ENCODE assay signal across 21 mouse cellular contexts in the genomic region with DNA sequence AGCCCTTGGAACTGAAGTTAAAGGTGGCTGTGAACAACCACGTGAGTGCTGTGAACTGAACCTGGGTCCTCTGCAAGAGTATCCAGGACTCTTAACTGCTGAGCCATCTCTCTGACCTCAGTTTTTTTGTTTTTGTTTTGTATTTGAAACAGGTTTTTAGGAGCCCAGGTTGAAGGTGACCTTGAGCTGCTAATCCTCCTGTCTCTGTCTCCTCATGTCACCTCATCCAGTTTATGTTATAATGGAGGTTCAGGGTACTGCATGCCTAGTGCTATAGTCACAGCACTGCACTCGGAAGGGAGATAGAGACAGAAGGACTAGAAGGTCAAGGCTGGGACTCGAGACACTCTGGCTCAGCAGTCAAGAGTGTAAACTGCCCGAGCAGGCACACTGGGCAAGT. TPM values are rescaled to one million over a fixed set of nuclear protein-coding genes. Genes with fewer than 3 reads are reported as not detected.
DNase-seq lines count a peak whose midpoint lies in the region.
"Had no signal": no experiment of that assay in that cellular context is flagged by ENCODE, and none has a peak within 500 bp of the region (broad histone marks: within the 10 kb centered on the region; RNA-seq: fewer than 3 reads in every experiment).

No protein-coding gene starts in this region.

- DNase-seq in cerebellum, adult 9-11 months, result peak; percentile 2
- DNase-seq in cerebellum, adult 11 months, result no peak
- DNase-seq in ES-CJ7 (ENCODE audit: low read depth, low spot score), result peak; percentile 23
- peak; percentile 31 for DNase-seq in ZHBTc4 (ENCODE audit: low read depth, low spot score)
- DNase-seq in layer of hippocampus, postnatal 25 days (ENCODE audit: extremely low spot score in 1 of 2, low spot score in 1 of 2), result no peak
- DNase-seq: adrenal gland, adult 2 months; adrenal gland, postnatal 10 days; adrenal gland, postnatal 25 days; B cell, adult 2 months; cerebellum, adult 11-12 months; cerebellum, adult 2 months; cerebellum, adult 9-10 months; cerebellum, postnatal 14 days; cerebellum, postnatal 36 days; embryo, embryonic 11 days; forebrain, postnatal 0 days had no signal

RNA-seq across cellular contexts. Expression of a gene that starts 6.4 kb away (rescaled TPM):
- total RNA-seq in layer of hippocampus, postnatal 25 days (2021), result 10 to 100 TPM; 25.5 to 28.2 TPM

RNA-seq across cellular contexts. Expression of a gene that starts 9.9 kb away (rescaled TPM):
- total RNA-seq in layer of hippocampus, postnatal 25 days (2021), result 10 to 100 TPM; 58.2 to 66.7 TPM

RNA-seq across cellular contexts. Expression of a gene that starts 34.7 kb away (rescaled TPM):
- not detected for total RNA-seq in layer of hippocampus, postnatal 25 days (2021)
- total RNA-seq: adrenal gland, adult 2 months; adrenal gland, postnatal 10 days; adrenal gland, postnatal 25 days; adrenal gland, postnatal 4 days; CH12.LX; common myeloid progenitor, adult 5-6 weeks; ES-E14; forebrain, postnatal 0 days; MEL had no signal

RNA-seq across cellular contexts. Expression of a gene that starts 59.9 kb away (rescaled TPM):
- not detected for total RNA-seq in layer of hippocampus, postnatal 25 days (2021)
- total RNA-seq: adrenal gland, adult 2 months; adrenal gland, postnatal 10 days; adrenal gland, postnatal 25 days; adrenal gland, postnatal 4 days; CH12.LX; common myeloid progenitor, adult 5-6 weeks; forebrain, postnatal 0 days; MEL had no signal

Comparison
In these comparisons a context has a peak if more than half of its experiments do, and no peak if none do; other contexts are left out.
1. DNase-seq: peak in cerebellum, adult 9-11 months (single experiment), ES-CJ7 (single experiment) and ZHBTc4 (single experiment); none in cerebellum, adult 11 months (single experiment) and layer of hippocampus, postnatal 25 days (0 of 2).